Mouse (Mus musculus): ENCODE results near the gene Aqp7.

Aqp7 gene

DNA sequence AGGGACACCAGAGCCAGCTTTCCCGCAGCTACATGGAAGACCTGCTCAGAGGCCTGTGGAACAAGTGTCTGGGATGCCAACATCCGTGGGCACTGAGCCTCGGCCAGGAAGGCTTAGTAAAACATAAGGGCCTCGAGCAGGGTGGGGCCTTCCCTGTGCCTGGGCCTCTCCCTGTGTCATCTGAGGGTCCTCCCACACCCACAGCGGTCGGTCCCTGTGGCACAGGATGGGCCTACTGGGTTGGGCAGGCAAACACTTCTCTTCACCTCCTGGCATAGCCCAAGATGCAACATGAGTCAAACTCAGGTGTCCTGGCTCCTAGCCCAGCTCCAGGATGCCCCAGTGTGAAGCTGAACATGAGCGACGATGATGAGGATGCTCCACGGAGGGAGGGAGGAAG is 9.4 kb upstream of the Aqp7 start:
- DNase-seq, result peak; percentile 30

DNA sequence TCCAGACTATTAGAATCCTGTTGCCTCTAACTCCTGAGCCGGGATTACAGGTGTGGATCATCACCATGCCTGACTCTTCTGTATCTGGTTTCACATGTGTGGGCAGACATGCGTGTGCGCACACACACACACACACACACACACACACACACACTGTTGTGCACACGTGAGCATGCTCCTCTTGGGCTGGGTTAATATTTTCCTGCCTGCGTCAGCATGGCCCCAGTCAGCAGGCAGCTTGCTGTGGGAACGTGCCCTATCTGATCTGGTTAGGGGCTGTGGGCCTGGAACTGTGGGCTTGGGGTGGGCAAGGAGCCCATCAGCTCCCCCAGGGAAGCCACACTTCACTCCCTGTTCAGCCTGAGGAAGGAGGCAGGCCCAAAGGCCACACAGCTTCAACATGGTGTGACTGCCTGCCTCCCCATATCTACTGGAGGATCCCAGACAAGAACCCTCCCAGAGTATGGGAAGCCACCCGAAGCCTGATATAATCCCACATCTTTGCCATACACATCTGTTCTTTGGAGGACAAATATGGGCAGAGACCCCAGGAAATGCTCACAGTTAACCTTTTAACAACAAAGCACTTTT is 8.9 kb upstream of the Aqp7 start:
- no peak for DNase-seq

DNA sequence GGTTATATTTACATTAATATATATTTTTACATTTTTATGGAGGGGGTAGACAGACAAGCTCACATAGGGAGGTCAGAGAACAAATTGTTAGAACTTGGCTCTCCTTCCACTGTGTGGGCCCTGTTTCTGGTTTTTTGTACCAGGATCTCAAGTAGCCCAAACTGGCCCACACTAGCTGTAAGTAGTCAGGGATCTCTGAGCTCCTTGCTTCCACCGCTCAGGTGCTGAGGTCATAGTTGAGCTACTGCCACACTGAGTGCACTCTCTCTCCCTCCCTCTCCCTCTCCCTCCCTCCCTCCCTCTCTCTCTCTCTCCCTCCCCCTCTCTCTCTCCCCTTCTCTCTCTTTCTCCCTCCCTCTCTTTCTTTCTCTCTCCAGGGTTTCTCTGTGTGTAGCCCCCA is 8.3 kb upstream of the Aqp7 start:
- DNase-seq, result no peak

DNA sequence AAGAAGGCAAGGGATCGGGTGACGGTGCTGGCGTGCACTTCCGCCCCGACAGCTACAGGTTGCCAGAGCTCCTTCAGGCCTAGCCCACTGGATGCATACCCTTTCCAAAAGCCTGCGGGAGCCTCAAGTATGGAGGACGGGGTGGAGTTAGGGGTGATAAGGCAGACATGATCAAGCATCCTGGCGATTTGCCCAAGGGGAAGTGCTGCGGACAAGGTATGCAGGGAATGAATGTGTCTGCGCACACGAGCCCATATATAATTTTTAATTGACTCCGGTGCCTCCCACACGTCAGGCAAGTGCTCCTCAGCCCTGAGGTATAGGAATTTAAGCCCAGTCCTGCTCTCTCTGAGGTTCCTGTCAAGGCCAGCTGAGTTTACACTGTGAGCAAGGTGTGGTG is 7.2 kb upstream of the Aqp7 start:
- DNase-seq, result no peak

DNA sequence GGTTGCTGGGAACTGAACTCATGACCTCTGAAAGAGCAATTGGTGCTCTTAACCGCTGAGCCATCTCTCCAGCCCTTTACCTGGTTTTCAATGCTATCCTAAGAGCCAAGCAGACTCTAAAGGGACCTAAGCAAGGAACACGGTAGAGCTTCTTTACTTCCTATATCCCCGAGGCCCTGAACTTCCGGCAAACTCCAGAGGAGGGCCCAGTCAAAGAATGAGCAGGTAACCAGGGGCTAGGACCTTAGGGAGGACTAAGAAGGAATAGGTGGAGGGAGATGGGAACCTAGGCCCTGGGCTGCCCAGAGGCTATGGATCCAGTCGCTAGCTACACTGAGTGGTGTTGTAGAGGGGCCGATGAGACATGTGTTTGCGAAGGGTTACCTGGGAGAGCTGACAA is 3.8 kb upstream of the Aqp7 start:
- no peak for DNase-seq

DNA sequence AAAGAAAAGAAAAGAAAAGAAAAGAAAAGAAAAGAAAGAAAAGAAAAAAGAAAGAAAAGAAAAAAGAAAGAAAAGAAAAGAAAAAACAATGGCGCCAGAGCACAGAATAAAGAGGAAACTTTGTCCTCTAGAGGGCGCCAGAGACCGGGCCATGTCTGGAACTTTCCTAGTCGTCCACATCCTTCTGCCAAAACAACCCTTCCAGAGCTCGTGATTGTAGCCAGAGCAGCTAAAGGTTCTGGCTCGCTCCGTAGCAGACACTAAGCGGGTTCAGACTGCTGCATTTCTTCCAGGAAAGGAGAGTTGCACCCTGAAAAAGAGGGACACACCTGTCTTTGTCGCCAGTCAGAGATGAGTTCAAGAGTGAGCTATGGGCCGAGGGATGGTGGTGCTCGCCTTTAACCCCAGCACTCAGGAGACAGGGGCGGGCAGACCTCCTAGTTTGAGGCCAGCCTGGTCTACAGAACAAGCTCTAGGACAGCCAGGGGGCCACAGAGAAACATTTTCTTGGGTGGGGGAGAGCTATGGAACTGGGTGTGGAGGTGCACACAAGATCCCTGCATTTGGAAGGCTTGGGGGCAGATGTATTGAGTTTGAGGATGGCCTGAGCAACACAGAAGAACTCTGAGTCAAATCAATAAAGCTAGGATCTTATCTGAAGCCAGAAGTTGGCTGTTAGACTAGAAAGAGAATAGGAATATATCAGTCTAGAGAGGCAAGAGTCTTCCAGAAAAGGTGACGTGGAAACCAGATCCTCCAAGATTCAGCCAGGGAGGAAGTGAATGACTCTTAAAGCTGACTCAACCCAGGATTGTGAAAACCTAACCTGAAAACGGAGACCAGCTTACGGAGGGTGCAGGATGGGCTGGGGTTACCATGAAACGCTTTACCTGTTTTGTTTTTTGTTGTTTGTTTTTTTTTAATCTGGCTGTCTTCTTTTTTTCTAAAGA is 3.1 kb upstream of the Aqp7 start:
- peak; percentile 83 for DNase-seq

DNA sequence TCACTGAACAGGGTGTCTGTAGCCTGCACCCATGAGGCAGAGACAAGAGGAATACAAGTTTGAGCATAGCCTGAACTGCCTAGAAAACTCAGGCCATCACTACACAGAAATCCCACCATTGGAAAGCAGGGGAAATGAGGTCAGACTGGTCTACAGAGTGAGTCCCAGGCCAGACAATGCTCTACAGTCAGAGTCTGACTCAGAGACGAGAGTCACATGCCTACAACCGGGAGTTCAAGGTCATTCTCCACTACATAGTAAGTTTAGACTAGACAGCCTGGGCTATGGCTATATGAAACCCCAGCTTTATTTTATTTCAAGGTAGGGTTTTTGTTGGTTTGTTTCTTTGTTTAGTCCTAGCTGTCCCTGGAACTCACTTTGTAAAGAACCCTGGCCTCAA is 987 bp upstream of the Aqp7 start:
- no peak for DNase-seq

DNA sequence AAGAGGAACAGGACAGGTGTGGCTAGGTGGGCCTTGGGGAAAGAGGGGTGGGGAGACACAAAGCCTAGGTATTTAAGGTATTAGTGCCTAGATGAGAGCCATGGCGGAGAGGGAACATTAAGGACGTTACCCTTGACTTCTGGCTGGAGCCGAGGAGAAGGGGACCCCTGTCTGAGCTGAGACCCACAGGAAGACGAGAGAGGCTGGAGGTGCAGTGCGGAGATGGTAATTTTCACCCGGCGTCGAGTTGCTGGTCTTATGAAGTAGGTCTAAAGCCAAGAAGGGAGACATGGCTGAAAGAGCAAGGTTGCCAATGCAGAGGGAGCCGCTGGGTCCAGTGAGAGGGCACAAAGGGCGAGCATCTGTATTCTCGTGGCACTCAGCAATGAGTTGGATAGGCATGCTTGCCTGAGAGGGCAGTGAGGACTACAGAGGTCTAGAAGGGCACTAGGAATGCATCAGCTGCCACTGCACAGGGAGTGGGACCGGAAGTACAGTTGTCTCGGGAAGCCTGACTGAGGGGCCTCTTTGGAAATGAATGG is 1.6 kb downstream of the Aqp7 start:
- no peak for DNase-seq

DNA sequence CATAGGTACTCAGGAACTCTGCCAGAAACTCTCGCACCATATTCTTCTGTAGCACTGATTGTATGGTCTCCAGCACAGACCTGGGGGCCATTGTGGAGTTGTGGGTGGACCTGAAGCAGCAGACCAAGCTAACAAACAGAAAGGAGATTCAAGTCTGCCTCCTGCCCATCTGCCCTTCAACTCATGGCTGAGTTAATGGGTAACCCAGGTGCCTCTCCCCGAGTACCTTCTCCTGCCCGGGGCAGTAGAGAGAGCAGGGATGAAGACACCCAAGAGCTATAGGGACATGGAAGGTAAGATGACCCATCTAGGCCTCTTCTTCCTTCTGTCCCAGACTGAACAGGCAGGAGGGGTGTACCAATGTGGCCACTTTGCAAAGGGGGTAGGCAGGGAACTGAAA is 2.7 kb downstream of the Aqp7 start:
- no peak for DNase-seq

DNA sequence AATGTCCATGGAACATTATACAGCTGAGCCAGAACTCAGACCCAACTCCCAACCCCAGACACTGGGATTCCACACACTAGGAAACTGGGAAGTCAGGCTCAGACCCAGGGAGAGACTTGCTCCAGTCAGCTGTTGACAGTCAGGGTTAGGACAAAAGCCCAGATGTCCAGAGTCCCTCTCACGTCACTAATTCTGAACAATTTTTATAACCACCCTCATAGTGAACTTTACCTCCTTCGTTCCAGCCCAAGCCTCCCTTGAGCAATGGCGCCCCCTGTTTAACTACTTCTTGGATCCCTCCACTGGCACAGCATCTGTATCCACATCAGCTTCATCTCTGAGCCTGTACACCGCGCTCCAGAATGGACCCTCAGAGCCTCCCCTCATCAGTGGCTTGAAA is 4.0 kb downstream of the Aqp7 start:
- no peak for DNase-seq

DNA sequence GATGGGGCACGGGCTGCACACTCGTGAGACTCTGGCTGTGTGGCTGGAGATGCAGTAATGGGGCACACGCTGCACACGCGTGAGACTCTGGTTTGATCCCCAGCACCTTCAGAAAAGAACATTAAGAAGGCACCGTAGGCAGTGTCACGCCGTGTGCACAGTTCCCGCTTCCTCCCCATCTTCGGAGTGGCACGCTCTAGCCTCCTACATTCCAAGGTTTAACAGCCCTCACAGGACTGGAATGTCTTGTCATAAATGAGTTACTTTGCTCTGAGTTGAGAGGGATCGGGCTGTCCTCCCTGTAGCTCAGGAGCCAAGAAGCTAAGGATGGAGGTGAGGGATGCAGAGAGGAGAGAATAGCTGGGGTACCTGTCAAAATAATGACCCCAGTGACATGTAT is 5.1 kb downstream of the Aqp7 start:
- DNase-seq, result no peak

DNA sequence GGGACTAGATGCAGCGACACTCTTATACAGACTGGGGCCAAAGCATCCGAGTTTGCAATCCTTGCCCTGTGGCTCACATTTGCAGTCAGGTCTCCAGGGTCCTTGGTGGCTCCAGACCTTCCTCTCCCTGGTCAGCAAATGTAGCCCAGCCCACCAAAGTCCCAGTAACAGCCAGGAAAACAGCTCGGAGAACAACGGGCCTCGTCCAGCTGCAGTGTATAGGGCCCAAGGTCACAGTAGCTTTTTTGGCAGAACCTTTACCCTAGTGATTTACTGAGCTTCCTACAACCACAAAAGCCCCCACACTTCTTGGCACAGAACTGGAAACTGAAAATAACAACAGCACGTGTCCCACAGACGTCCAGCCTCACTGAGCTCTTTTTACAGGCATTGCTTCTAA is 7.0 kb downstream of the Aqp7 start:
- no peak for DNase-seq

DNA sequence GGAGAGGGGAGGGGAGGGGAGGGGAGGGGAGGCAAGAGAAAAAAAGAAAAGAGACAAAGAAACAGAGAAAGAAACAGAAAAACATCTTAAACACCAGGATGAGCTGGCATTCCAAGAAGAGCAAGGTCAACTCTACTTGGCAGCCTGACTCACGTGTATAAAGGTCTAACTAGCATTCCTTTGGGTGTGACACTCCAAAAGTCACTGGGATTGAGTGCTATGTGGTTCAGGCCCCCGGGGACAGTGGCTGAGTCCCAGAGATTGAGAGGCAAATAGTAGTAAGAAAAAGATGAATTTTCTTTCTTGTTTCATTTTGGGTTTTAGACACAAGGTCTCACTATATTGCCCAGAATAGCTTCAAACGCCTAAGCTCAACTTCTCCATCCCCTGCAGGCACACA is 10.0 kb downstream of the Aqp7 start:
- DNase-seq, result no peak

DNA sequence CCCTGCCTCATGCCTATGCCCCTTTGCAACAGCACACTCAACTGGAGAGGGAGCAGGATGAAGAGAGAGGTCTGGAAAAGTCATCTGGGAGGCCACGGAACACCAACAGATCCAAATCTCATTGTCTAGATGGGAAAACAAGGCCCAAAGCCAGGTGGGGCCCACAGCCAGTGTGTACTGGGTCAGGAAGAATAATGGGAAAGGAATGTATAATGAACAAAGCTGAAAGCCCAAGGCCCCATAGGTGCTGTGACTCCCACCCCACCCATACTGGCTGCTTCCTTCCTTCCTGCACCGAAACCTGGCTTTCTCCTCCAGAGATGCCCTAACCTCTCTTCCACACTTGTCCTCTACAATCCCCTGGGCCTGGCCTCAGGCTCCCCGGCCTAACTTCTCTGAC is 16.7 kb downstream of the Aqp7 start:
- no peak for DNase-seq

DNA sequence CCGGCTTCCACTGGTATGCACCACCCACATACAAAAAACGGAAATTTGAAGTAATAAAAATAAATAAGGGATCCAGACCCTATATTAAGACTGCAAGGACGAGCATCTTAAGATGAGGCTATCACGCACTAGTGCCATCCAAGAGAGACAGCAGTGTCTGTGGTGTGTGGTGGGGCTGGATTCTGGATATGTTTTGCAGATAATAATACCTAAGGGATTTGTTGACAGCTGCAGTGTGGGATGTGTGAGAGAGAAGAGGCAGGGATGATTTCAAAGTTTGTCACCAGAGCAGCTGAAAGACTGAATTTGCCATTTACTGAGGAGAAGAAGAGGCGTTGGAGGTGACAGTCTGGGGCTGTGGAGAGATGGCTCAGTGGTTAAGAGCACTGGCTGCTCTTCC is 18.6 kb downstream of the Aqp7 start:
- DNase-seq, result no peak

DNA sequence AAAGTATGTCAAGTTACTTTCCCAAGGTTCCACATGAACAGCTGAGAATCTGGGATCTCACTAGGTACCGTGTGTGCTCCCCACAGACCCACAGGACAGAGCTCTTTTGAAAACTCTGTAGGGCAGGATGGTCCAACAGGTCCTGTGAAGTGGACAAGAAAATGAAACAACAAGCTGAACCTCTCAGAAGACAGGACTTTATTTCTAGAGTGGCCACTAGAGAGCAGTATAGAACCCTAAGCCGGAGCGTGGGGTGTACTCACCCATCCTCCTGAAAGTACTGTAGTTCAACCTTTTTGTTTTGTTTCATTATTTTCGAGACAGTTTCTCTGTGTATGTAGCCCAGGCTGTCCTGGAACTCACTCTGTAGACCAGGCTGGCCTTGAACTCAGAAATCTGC is 19.7 kb downstream of the Aqp7 start:
- DNase-seq, result no peak

DNA sequence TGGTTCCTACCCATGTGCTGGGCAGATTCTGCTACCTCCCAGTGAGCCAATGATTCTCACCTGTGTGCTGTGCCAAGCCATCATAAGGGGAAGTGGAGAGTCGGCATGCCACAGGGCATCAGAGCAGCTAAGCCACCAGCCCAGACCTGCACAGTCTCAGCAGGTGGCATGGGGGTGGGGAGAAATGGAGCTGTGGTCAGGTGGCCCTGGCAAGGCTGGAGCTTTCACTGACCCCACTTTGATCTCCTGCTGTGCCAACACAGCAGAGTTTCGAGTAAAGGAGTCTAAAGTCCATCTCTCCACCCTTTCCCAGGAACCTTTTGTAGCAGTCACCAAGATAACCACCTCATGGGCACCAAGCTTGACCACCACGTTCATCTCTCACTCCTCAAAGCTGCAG is 20.1 kb downstream of the Aqp7 start:
- DNase-seq, result no peak

DNA sequence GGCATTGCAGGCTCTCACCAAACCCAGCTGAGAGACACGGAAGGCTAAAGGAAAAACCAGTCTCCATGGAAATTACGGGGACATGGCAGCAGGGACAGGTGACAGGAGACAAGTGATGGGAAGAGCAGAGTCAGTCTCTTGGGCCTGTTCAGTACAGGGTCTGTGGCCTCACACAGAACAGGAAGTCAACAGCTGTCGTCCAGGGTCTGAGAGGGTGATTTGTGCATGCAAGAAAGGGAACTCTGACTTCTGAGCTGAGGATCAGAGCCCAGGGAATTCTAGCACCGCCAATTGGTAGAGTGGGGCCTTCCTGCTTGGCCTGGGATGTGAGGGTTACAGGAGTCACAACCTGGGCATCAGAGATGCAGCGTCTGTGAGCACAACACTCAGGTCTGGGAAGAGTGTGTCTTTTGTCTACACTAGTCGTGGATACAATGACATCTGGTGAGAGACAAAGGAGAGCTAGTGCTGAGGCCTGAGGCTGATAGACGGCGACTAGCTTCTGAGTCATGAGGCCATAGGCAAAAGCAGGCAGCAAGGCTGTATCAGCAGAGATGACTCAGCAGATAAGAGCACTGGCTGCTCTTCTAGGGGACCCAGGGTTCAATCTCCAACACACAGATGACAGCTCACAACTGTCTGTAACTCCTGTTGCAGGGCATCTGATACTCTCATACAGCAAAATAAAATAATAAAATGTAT is 21.7 kb downstream of the Aqp7 start:
- DNase-seq, result no peak

DNA sequence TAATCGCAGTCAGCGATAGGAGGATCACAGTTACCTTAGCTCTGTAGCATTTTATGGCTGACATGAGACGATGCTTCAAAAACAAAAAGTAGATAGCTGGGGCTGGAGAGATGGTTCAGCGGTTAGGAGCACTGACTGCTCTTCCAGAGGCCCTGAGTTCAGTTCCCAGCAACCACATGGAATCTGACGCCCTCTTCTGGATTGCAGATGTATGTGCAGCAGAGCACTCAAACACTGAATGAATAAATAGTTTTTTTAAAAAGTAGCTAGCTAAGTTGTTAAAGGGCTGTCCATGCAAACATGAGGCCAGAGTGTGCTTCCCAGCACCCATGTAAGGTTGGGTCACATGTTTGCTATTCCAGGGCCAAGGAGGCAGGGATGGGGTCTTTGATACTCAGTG is 26.8 kb downstream of the Aqp7 start:
- no peak for DNase-seq

DNA sequence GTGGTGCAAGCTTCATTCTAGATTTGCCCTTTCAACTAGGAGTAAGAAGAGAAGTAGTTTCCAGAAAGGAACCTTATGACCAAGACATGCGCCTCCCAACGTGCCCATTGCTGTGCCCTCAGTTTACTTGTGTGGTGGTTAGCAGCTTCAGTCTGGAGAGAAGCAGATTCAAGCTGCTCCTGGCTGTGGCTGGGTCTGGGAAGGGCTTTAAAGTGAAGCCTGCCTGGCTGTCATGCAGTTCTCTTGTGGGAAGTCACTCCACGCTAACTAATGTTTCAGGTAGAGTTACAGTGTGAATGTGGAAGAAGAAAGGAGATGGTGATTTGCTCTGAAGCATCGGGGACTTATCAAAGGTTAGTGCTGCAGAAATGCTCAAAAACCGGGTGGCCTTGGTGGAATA is 32.1 kb downstream of the Aqp7 start:
- DNase-seq, result no peak

DNA sequence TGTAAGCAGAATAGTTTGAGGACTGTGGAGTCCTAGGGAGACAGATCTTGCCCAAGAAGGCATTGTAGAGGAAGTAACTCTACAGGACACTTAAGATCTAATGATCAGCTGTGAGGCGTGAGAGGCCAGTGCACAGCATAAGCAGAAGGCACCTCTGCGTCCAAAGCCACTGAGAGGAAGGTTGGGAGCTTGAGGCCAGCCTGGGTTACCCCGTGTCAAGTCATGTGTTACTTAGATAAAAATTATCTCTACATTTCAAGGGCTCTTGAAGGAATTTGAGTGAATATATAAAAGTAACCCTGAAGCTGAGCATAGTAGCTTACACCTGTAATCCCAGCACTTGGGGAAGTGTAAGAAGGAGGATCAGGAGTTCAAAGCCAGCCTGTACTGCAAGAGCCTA is 34.6 kb downstream of the Aqp7 start:
- no peak for DNase-seq

DNA sequence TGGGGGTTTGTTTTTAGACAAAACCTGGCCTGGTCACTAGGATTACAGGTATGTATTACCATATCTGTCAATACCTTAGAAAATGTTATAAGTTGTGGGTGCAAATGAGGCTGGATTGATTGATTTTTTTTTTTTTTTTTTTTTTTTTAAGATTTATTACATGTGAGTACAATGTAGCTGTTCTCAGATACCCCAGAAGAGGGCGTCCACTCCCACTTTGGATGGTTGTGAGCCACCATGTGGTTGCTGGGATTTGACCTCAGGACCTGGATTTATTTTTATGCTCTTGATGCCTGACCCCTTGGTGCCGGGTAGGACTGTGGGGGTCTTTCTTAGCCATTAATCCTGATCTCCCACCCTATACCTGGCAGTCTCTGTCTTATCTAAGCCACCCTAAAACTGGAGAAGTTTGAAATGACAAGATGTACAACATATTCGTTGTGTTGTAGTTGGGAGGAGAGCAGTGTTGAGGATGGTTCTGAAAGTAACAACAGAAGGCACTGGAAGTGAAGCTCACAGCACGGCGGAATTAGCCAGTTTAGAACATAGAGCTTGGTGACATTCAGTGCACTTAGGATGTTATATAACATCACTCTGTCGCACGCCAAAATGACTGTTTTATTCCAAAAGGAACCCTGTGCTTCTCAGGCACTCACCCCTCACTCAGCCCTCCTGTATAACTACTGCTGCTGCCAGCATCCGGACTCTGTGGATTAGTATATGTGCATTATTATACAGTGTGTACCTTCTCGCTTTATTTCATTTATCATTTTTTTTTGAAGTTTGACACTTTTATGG is 46.9 kb downstream of the Aqp7 start:
- no peak for DNase-seq

DNA sequence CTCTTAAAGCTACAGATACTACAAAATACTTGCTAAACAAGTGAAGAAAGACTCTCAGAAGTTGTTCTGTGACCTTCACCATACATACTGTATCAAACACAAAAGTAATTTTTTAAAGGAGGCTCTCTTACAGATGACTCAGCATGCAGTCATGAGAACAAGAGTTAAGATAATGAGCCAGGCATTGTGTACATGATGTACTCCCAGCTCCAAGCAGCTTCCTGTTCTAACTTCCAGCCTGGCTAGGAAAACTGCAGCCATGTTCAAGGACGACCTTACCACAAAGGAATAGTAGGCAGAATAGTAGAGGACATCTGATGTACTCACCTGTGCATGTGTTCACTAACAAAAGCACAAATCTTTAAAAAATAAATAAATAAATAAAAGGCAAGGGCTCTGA is 47.7 kb downstream of the Aqp7 start:
- no peak for DNase-seq
